Mouse (Mus musculus): ENCODE measurements around the gene Fabp3. TPM values are rescaled to one million over a fixed set of nuclear protein-coding genes. Genes with fewer than 3 reads are reported as not detected.

Gene Fabp3
- total and polyA plus RNA-seq, 2 experiments from 2014 or later: 143 to 394 TPM

GRCm38 (mm10) chr4:130349666-130350065 is 41.3 kb downstream of the Fabp3 start:
- TF ChIP-seq CTCF (IDR thresholded peaks at IDR 0.05): peak; percentile 45
- H3K4me1 ChIP-seq (ENCODE audit: insufficient read depth, low read length): no peaks in the 10 kb centered on the region
- H3K36me3 ChIP-seq (ENCODE audit: insufficient read depth, low read length): peaks cover 35% of the 10 kb centered on the region
- H3K9ac ChIP-seq (replicated peaks; ENCODE audit: low read length, poor library complexity, severe bottlenecking): no peak overlapping the region
- H3K4me3 ChIP-seq (ENCODE audit: low read depth, low read length): no peak overlapping the region
- no peak overlapping the region for H3K27ac ChIP-seq (ENCODE audit: low read depth, low read length)
- 97% methylated on average over 6 of the region's 6 CpGs for WGBS
- DNase-seq (ENCODE audit: low spot score) (no peak), ATAC-seq (ENCODE audit: low FRiP score) (no peak)
- H3K9me3 ChIP-seq (ENCODE audit: low read length): no peaks in the 10 kb centered on the region
- H3K27me3 ChIP-seq (ENCODE audit: insufficient read depth, low read length): no peaks in the 10 kb centered on the region
- no peak overlapping the region for H3K4me2 ChIP-seq (ENCODE audit: low read depth, low read length, poor library complexity, severe bottlenecking)

- Histone ChIP-seq H3K4me1 (ENCODE audit: insufficient read depth, low read length) (no peaks in the 10 kb centered on the region), H3K9me3 (ENCODE audit: low read length) (no peaks in the 10 kb centered on the region), H3K4me2 (ENCODE audit: low read depth, low read length, poor library complexity, severe bottlenecking) (no peak overlapping the region), H3K36me3 (ENCODE audit: insufficient read depth, low read length) (peaks cover 33% of the 10 kb centered on the region), H3K4me3 (ENCODE audit: low read depth, low read length) (no peak overlapping the region), H3K9ac (replicated peaks; ENCODE audit: low read length, poor library complexity, severe bottlenecking) (no peak overlapping the region), H3K27me3 (ENCODE audit: insufficient read depth, low read length) (no peaks in the 10 kb centered on the region), H3K27ac (ENCODE audit: low read depth, low read length) (no peak overlapping the region)
- DNase-seq (ENCODE audit: low spot score) (peak; percentile 37), ATAC-seq (ENCODE audit: low FRiP score) (no peak)
- TF ChIP-seq CTCF (IDR thresholded peaks at IDR 0.05): peak; percentile 50
- WGBS: 82% methylated on average over 16 of the region's 16 CpGs
Measured at GRCm38 (mm10) chr4:130350690-130351422, 42.5 kb downstream of the Fabp3 start.

GRCm38 (mm10) chr4:130352588-130352987 is 44.2 kb downstream of the Fabp3 start:
- peaks cover 33% of the 10 kb centered on the region for H3K36me3 ChIP-seq (ENCODE audit: insufficient read depth, low read length)
- H3K4me3 ChIP-seq (ENCODE audit: low read depth, low read length): no peak overlapping the region
- no peak for ATAC-seq (ENCODE audit: low FRiP score)
- no peak for TF ChIP-seq CTCF (IDR thresholded peaks at IDR 0.05)
- no peaks in the 10 kb centered on the region for H3K27me3 ChIP-seq (ENCODE audit: insufficient read depth, low read length)
- no peaks in the 10 kb centered on the region for H3K9me3 ChIP-seq (ENCODE audit: low read length)
- no peak overlapping the region for H3K27ac ChIP-seq (ENCODE audit: low read depth, low read length)
- no peaks in the 10 kb centered on the region for H3K4me1 ChIP-seq (ENCODE audit: insufficient read depth, low read length)
- 93% methylated on average over 7 of the region's 7 CpGs for WGBS
- H3K9ac ChIP-seq (replicated peaks; ENCODE audit: low read length, poor library complexity, severe bottlenecking): no peak overlapping the region
- no peak for DNase-seq (ENCODE audit: low spot score)
- H3K4me2 ChIP-seq (ENCODE audit: low read depth, low read length, poor library complexity, severe bottlenecking): no peak overlapping the region

GRCm38 (mm10) chr4:130357946-130358345 is 49.6 kb downstream of the Fabp3 start:
- no peak for ATAC-seq (ENCODE audit: low FRiP score)
- no peak overlapping the region for H3K4me3 ChIP-seq (ENCODE audit: low read depth, low read length)
- no peaks in the 10 kb centered on the region for H3K27me3 ChIP-seq (ENCODE audit: insufficient read depth, low read length)
- H3K27ac ChIP-seq (ENCODE audit: low read depth, low read length): no peak overlapping the region
- no peak for DNase-seq (ENCODE audit: low spot score)
- TF ChIP-seq CTCF (IDR thresholded peaks at IDR 0.05): no peak
- H3K4me1 ChIP-seq (ENCODE audit: insufficient read depth, low read length): peaks cover 12% of the 10 kb centered on the region; the same call in 1 of the 2 replicates
- no peak overlapping the region for H3K4me2 ChIP-seq (ENCODE audit: low read depth, low read length, poor library complexity, severe bottlenecking)
- H3K36me3 ChIP-seq (ENCODE audit: insufficient read depth, low read length): peaks cover 4% of the 10 kb centered on the region; the same call in 1 of the 2 replicates
- no peaks in the 10 kb centered on the region for H3K9me3 ChIP-seq (ENCODE audit: low read length)
- H3K9ac ChIP-seq (replicated peaks; ENCODE audit: low read length, poor library complexity, severe bottlenecking): no peak overlapping the region

- Histone ChIP-seq H3K4me1 (ENCODE audit: insufficient read depth, low read length) (peaks cover 12% of the 10 kb centered on the region; the same call in 1 of the 2 replicates), H3K4me3 (ENCODE audit: low read depth, low read length) (peak within 1 kb of the TSS; percentile 62), H3K27ac (ENCODE audit: low read depth, low read length) (peak within 1 kb of the TSS; percentile 86), H3K36me3 (ENCODE audit: insufficient read depth, low read length) (peaks cover 6% of the 10 kb centered on the region; the same call in 1 of the 2 replicates), H3K4me2 (ENCODE audit: low read depth, low read length, poor library complexity, severe bottlenecking) (peak within 1 kb of the TSS; percentile 74), H3K9ac (replicated peaks; ENCODE audit: low read length, poor library complexity, severe bottlenecking) (peak within 1 kb of the TSS; percentile 73), H3K27me3 (ENCODE audit: insufficient read depth, low read length) (no peaks in the 10 kb centered on the region), H3K9me3 (ENCODE audit: low read length) (no peaks in the 10 kb centered on the region)
- under 1% methylated on average over 49 of the region's 49 CpGs for WGBS
- DNase-seq (ENCODE audit: low spot score) (peak; percentile 100), ATAC-seq (ENCODE audit: low FRiP score) (peak; percentile 99)
- peak; percentile 47 for TF ChIP-seq CTCF (IDR thresholded peaks at IDR 0.05)
Measured at GRCm38 (mm10) chr4:130359486-130360237, 51.3 kb downstream of the Fabp3 start, which contains the start of the genes Zcchc17 and Snrnp40. Zcchc17 (minus strand) TSS chr4:130359943. Snrnp40 (plus strand) TSS chr4:130360132.

- peak overlapping the region; percentile 73 for H3K9ac ChIP-seq (replicated peaks; ENCODE audit: low read length, poor library complexity, severe bottlenecking)
- H3K4me3 ChIP-seq (ENCODE audit: low read depth, low read length): peak overlapping the region; percentile 62
- no peak for TF ChIP-seq CTCF (IDR thresholded peaks at IDR 0.05)
- H3K36me3 ChIP-seq (ENCODE audit: insufficient read depth, low read length): peaks cover 12% of the 10 kb centered on the region
- peaks cover 12% of the 10 kb centered on the region; the same call in 1 of the 2 replicates for H3K4me1 ChIP-seq (ENCODE audit: insufficient read depth, low read length)
- peak overlapping the region; percentile 67 for H3K4me2 ChIP-seq (ENCODE audit: low read depth, low read length, poor library complexity, severe bottlenecking)
- no peak for DNase-seq (ENCODE audit: low spot score)
- peak overlapping the region; percentile 86 for H3K27ac ChIP-seq (ENCODE audit: low read depth, low read length)
- no peak for ATAC-seq (ENCODE audit: low FRiP score)
- no peaks in the 10 kb centered on the region for H3K27me3 ChIP-seq (ENCODE audit: insufficient read depth, low read length)
- H3K9me3 ChIP-seq (ENCODE audit: low read length): no peaks in the 10 kb centered on the region
- 0% methylated on average over 19 of the region's 19 CpGs for whole genome bisulfite sequencing
Measured at GRCm38 (mm10) chr4:130360238-130360590, 51.8 kb downstream of the Fabp3 start.

Other genes starting within 250 kb of the Fabp3 start
- gene Pef1, start 206.0 kb upstream of the Fabp3 start, total RNA-seq (2014; rRNA removed): 49.8 and 61.5 TPM in 2 replicates
- gene Pef1, start 206.0 kb upstream of the Fabp3 start, polyA plus RNA-seq (2015; fragmentation: Nextera tagmentation; extraction: Ambion mirVana): 59.5 and 67.3 TPM in 2 replicates
- gene Hcrtr1, start 169.2 kb upstream of the Fabp3 start, total RNA-seq (2014; rRNA removed): 14.5 and 20.4 TPM in 2 replicates
- gene Hcrtr1, start 169.2 kb upstream of the Fabp3 start, polyA plus RNA-seq (2015; fragmentation: Nextera tagmentation; extraction: Ambion mirVana): 13.9 and 16.7 TPM in 2 replicates
- gene Tinagl1, start 133.5 kb upstream of the Fabp3 start, total RNA-seq (2014; rRNA removed): 7.2 and 7.5 TPM in 2 replicates
- 2.9 and 4.3 TPM in 2 replicates for gene Tinagl1, start 133.5 kb upstream of the Fabp3 start, polyA plus RNA-seq (2015; fragmentation: Nextera tagmentation; extraction: Ambion mirVana)
- gene Gm853, start 86.2 kb upstream of the Fabp3 start, total RNA-seq (2014; rRNA removed): 0.49 TPM in 1 of 2 replicates, not detected in the other
- not detected in 2 replicates for gene Gm853, start 86.2 kb upstream of the Fabp3 start, polyA plus RNA-seq (2015; fragmentation: Nextera tagmentation; extraction: Ambion mirVana)
- gene Serinc2, start 29.4 kb upstream of the Fabp3 start, total RNA-seq (2014; rRNA removed): 12.6 and 13.5 TPM in 2 replicates
- gene Serinc2, start 29.4 kb upstream of the Fabp3 start, polyA plus RNA-seq (2015; fragmentation: Nextera tagmentation; extraction: Ambion mirVana): 11.1 and 12.3 TPM in 2 replicates
- gene Gm10570, start 79 bp downstream of the Fabp3 start, total RNA-seq (2014; rRNA removed): 2.1 TPM in 1 of 2 replicates, not detected in the other
- 1.5 and 1.9 TPM in 2 replicates for gene Gm10570, start 79 bp downstream of the Fabp3 start, polyA plus RNA-seq (2015; fragmentation: Nextera tagmentation; extraction: Ambion mirVana)
- 27.7 and 38.3 TPM in 2 replicates for gene Zcchc17, start 51.3 kb downstream of the Fabp3 start, total RNA-seq (2014; rRNA removed)
- gene Zcchc17, start 51.3 kb downstream of the Fabp3 start, polyA plus RNA-seq (2015; fragmentation: Nextera tagmentation; extraction: Ambion mirVana): 102 TPM in 2 replicates
- 57.6 and 70.2 TPM in 2 replicates for gene Snrnp40, start 51.5 kb downstream of the Fabp3 start, total RNA-seq (2014; rRNA removed)
- gene Snrnp40, start 51.5 kb downstream of the Fabp3 start, polyA plus RNA-seq (2015; fragmentation: Nextera tagmentation; extraction: Ambion mirVana): 75.5 and 76.8 TPM in 2 replicates